Mouse (Mus musculus) liver, embryonic 16.5 days (tissue): ENCODE data around the gene Rhobtb3. TPM values are rescaled to one million over a fixed set of nuclear protein-coding genes. Genes with fewer than 3 reads are reported as not detected.

ENCODE experiments used
- ATAC-seq: fragments of 200-750 bp; cut with Nextera tagmentation; 2 replicates; pipeline ENCODE4 v1.8.0; 2017; ENCODE audit warnings: low read depth, mild to moderate bottlenecking, moderate number of reproducible peaks, moderate library complexity
- H3K27ac ChIP-seq: fragments of 300-500 bp; sonication (generic); 2 replicates; pipeline ENCODE4 v1.5.1; 2014; ENCODE audit warnings: mild to moderate bottlenecking, low read length
- H3K27me3 ChIP-seq: fragments of 300-500 bp; sonication (generic); 2 replicates; pipeline ENCODE4 v1.6.1; 2014; ENCODE audit warnings: low read depth, low read length, mixed read lengths; ENCODE audit not compliant: control insufficient read depth, insufficient read depth
- H3K36me3 ChIP-seq: fragments of 300-500 bp; sonication (generic); 2 replicates; pipeline ENCODE4 v1.6.1; 2014; ENCODE audit warnings: mild to moderate bottlenecking; ENCODE audit not compliant: control insufficient read depth, insufficient read depth
- H3K4me1 ChIP-seq: fragments of 300-500 bp; sonication (generic); 2 replicates; pipeline ENCODE4 v1.6.1; 2014; ENCODE audit warnings: low read depth, low read length, mixed read lengths; ENCODE audit not compliant: control insufficient read depth
- H3K4me2 ChIP-seq: fragments of 300-500 bp; sonication (generic); 2 replicates; pipeline ENCODE4 v1.6.1; 2014; ENCODE audit warnings: low read depth, low read length, mixed read lengths
- H3K4me3 ChIP-seq: fragments of 300-500 bp; sonication (generic); 2 replicates; pipeline ENCODE4 v1.5.1; 2014; ENCODE audit warnings: low read depth, mild to moderate bottlenecking, low read length
- H3K9ac ChIP-seq: fragments of 300-500 bp; sonication (generic); 2 replicates; pipeline ENCODE4 v1.6.1; 2014; ENCODE audit warnings: low read depth, low read length
- H3K9me3 ChIP-seq: fragments of 300-500 bp; sonication (generic); replicated peaks from 2 replicates; pipeline ENCODE4 v1.6.1; 2016; ENCODE audit warnings: low read length; ENCODE audit not compliant: control insufficient read depth
- WGBS: fragments of 180-500 bp; shearing (Covaris S2); extraction: QIAGEN DNeasy Blood & Tissue Kit; methylation state at CpG from one replicate; pipeline ENCODE4 v1.1.7; 2014; ENCODE audit not compliant: insufficient replicate concordance; 5-methylcytosine and 5-hydroxymethylcytosine counted together
- polyA plus RNA-seq: library from polyadenylated mRNA; unstranded; fragments of >200 nt; fragmentation: Nextera tagmentation; extraction: Ambion mirVana; gene quantifications from 2 replicates; pipeline ENCODE4 v1.2.1, GENCODE M21; 2015

Gene Rhobtb3
- 3.6 and 4.0 TPM in 2 replicates for polyA plus RNA-seq

GRCm38 (mm10) chr13:75943189-75944043, at the start of gene Rhobtb3:
Gene Rhobtb3 (minus strand): TSS chr13:75943925.
- Histone ChIP-seq H3K27me3 (peaks cover 12% of the 10 kb centered on the region), H3K9ac (peak within 1 kb of the TSS; percentile 67), H3K4me2 (peak within 1 kb of the TSS; percentile 79), H3K4me3 (peak within 1 kb of the TSS; percentile 70), H3K4me1 (peaks cover 3% of the 10 kb centered on the region), H3K27ac (peak within 1 kb of the TSS; percentile 70), H3K9me3 (no peaks in the 10 kb centered on the region), H3K36me3 (no peaks in the 10 kb centered on the region)
- peak; percentile 81 for ATAC-seq
- under 1% methylated on average over 110 of the region's 110 CpGs for WGBS

DNA sequence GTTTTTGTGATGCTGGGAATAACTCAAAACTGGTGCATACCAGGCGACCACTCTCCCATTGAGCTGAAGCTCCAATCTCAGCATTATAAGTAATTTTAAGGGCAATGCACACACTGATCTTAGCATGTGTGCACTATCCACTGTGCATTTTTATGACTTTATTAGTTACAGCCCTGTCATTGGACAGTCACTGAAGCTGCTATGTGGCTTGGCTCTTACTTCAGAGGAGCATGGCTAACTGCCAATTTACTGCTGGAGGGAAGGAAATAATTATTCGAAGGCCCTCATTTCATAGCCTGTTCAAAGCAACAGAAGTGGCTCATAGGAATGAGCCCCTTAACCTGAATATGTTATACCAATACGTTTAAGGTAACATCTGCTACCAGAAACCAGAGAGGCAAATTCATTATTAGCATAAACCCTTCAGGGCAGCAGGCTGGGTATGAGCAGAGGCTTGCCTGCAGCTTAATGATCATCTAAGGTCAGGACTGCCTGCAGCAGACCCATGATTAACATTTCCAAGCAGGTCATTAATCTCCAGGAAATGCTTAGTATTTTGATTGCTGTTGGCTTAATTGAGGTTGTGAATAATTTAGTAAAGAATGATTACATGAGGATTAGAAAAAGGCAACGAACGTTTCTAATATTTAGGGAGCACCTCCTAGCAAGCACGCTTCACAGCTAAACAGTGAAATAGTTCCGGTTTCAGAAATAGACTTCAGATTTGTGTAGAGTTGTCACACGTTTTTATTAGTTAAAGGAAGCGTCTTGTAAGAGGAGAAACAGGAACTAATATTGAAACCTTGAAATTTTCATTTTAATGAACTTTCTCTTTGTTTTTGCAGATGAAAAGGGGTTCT, 48.7 kb upstream of the Rhobtb3 start:
- no peaks in the 10 kb centered on the region for H3K27me3 ChIP-seq
- H3K27ac ChIP-seq = no peak overlapping the region
- no peak; the same call in 1 of the 2 replicates for ATAC-seq
- H3K36me3 ChIP-seq = no peaks in the 10 kb centered on the region
- WGBS = 50% methylated on average over 9 of the region's 9 CpGs
- H3K4me1 ChIP-seq = no peaks in the 10 kb centered on the region; the same call in 1 of the 2 replicates
- H3K9ac ChIP-seq = no peak overlapping the region
- H3K9me3 ChIP-seq = no peaks in the 10 kb centered on the region
- no peak overlapping the region for H3K4me3 ChIP-seq
- H3K4me2 ChIP-seq = no peak overlapping the region

DNA sequence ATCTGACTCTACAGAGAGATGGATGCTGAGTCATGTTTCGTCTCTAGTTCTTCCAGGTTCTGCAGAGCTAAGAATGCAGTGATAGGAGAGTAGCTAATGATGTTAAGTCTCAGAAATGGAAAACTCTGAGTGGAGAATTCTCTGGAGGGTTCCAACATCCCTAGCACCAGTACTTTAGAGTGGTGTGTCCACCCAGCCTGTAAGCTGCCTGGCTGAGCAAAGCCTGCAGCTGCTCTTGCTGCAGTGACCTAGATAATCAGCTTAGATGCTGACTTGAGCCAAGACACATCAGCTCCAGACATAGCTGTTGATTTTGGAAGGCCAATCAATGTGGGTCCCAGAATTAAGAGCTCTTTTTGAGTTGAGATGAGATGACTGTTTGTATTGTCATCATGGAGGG, 44.4 kb upstream of the Rhobtb3 start:
- 71% methylated on average over 1 of the region's 1 CpGs for WGBS
- H3K36me3 ChIP-seq = no peaks in the 10 kb centered on the region
- no peaks in the 10 kb centered on the region for H3K27me3 ChIP-seq
- H3K27ac ChIP-seq = no peak overlapping the region
- no peak overlapping the region for H3K4me3 ChIP-seq
- ATAC-seq = no peak
- no peaks in the 10 kb centered on the region; the same call in 1 of the 2 replicates for H3K4me1 ChIP-seq
- H3K9ac ChIP-seq = no peak overlapping the region
- H3K4me2 ChIP-seq = no peak overlapping the region
- H3K9me3 ChIP-seq = no peaks in the 10 kb centered on the region

GRCm38 (mm10) chr13:75981901-75982300, 38.2 kb upstream of the Rhobtb3 start:
- Histone ChIP-seq H3K4me3 (no peak overlapping the region), H3K9me3 (no peaks in the 10 kb centered on the region), H3K27ac (no peak overlapping the region), H3K4me2 (no peak overlapping the region), H3K9ac (no peak overlapping the region), H3K4me1 (no peaks in the 10 kb centered on the region), H3K36me3 (no peaks in the 10 kb centered on the region), H3K27me3 (no peaks in the 10 kb centered on the region)
- no peak for ATAC-seq

DNA sequence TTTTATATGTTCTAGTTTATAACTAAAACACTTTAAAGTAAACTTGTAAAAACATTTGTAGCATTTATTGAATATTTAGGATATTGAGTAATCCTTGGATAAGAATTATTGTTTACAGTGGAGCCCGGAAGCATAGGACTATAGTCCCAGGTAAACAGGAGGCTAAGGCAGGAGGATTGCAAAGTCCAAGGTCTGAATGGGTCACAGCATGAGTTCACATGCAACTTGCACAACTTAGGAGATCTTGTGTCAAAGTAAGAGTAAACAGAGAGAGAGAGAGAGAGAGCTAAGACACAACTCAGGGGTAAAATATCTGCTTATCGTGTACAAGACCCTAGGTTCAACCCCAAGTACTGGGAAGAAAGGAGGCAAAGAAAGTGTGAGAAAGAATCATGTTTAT, 32.9 kb upstream of the Rhobtb3 start:
- no peak overlapping the region for H3K9ac ChIP-seq
- H3K4me1 ChIP-seq = no peaks in the 10 kb centered on the region
- no peak overlapping the region for H3K4me2 ChIP-seq
- peak; percentile 84 for ATAC-seq
- no peak overlapping the region for H3K4me3 ChIP-seq
- no peaks in the 10 kb centered on the region for H3K27me3 ChIP-seq
- 71% methylated on average over 2 of the region's 2 CpGs for WGBS
- H3K36me3 ChIP-seq = no peaks in the 10 kb centered on the region
- no peaks in the 10 kb centered on the region for H3K9me3 ChIP-seq
- H3K27ac ChIP-seq = no peak overlapping the region

GRCm38 (mm10) chr13:75976218-75976617, 32.5 kb upstream of the Rhobtb3 start:
- Histone ChIP-seq H3K27me3 (no peaks in the 10 kb centered on the region), H3K4me2 (no peak overlapping the region), H3K9ac (no peak overlapping the region), H3K27ac (no peak overlapping the region), H3K4me1 (no peaks in the 10 kb centered on the region), H3K4me3 (no peak overlapping the region), H3K36me3 (no peaks in the 10 kb centered on the region), H3K9me3 (no peaks in the 10 kb centered on the region)
- WGBS = 31% methylated on average over 2 of the region's 2 CpGs
- ATAC-seq = no peak

GRCm38 (mm10) chr13:75975629-75976028, 31.9 kb upstream of the Rhobtb3 start:
- H3K4me2 ChIP-seq = no peak overlapping the region
- H3K9ac ChIP-seq = no peak overlapping the region
- H3K4me1 ChIP-seq = no peaks in the 10 kb centered on the region
- ATAC-seq = no peak
- WGBS = 48% methylated on average over 1 of the region's 1 CpGs
- no peak overlapping the region for H3K4me3 ChIP-seq
- H3K27ac ChIP-seq = no peak overlapping the region
- no peaks in the 10 kb centered on the region for H3K36me3 ChIP-seq
- H3K9me3 ChIP-seq = no peaks in the 10 kb centered on the region
- H3K27me3 ChIP-seq = no peaks in the 10 kb centered on the region

DNA sequence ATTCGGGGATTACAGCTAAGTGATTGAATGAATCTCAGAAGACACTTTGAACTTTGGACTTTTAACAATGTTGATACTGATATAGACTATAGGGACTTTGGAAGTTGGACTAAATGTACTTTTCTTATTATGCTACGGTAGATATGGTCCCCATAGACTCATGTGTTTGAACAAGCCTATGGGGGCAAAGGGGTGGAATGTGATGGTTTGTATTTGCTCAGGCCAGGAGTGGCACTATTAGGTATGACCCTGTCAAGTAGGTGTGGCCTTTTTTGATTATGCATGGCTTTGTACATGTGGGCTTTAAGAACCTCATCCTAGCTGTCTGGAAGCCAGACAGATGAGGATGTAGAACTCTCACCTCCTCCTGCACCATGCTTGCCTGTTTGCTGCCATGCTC, 30.8 kb upstream of the Rhobtb3 start:
- H3K9ac ChIP-seq = no peak overlapping the region
- H3K27me3 ChIP-seq = no peaks in the 10 kb centered on the region
- H3K36me3 ChIP-seq = no peaks in the 10 kb centered on the region
- WGBS = 61% methylated on average over 2 of the region's 2 CpGs
- ATAC-seq = no peak
- no peak overlapping the region for H3K4me2 ChIP-seq
- no peaks in the 10 kb centered on the region for H3K4me1 ChIP-seq
- H3K4me3 ChIP-seq = no peak overlapping the region
- no peaks in the 10 kb centered on the region for H3K9me3 ChIP-seq
- H3K27ac ChIP-seq = no peak overlapping the region

DNA sequence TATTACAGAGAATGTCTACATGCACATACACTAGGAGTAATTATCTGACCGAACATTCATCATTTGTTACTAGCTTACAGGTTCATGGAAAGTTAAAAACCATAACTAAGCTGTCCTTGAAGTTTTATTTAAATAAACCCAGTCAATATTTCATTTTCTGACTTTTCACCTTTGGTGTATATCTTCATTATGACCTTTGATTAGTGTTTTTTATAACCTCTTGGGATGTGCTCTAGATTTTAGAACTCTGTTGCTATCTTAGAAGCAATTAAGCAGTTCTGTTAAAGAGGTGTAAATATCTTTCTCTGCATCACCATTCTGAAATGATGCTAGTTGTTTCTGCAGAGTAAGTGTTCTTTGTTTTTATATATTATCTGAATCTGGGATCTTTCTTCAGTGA, 23.1 kb upstream of the Rhobtb3 start, which contains the start of gene Spata9:
TSS of gene Spata9 (plus strand) at position 301 of the 400 bp plus-strand sequence.
- no peak for ATAC-seq
- Histone ChIP-seq H3K27me3 (no peaks in the 10 kb centered on the region), H3K4me3 (no peak within 1 kb of the TSS), H3K27ac (no peak within 1 kb of the TSS), H3K4me1 (no peaks in the 10 kb centered on the region), H3K4me2 (no peak within 1 kb of the TSS), H3K36me3 (no peaks in the 10 kb centered on the region), H3K9me3 (no peaks in the 10 kb centered on the region), H3K9ac (no peak within 1 kb of the TSS)
- WGBS = 66% methylated on average over 1 of the region's 1 CpGs
